Mouse (Mus musculus) limb, embryonic 10.5 days (tissue): ENCODE data around the gene Prune1. TPM values are rescaled to one million over a fixed set of nuclear protein-coding genes. Genes with fewer than 3 reads are reported as not detected.
A peak's percentile ranks its signal among the peaks of the same experiment; 100 is the strongest.
"Not testable (repeated sequence)": the region's sequence is repeated elsewhere in the genome, so short reads cannot be mapped to it uniquely, and the experiment has no call there.

ENCODE experiments used
- DNase-seq: peaks from one replicate; pipeline ENCODE4 v3.0.0-alpha.2; 2017; ENCODE audit warnings: low spot score
- H3K27ac ChIP-seq: fragments of 300-500 bp; sonication (generic); 2 replicates; pipeline ENCODE4 v1.5.1; 2016; ENCODE audit warnings: mild to moderate bottlenecking
- H3K27me3 ChIP-seq: fragments of 300-500 bp; sonication (generic); 2 replicates; pipeline ENCODE4 v1.6.1; 2016; ENCODE audit warnings: low read depth, mild to moderate bottlenecking; ENCODE audit not compliant: poor library complexity, severe bottlenecking
- H3K36me3 ChIP-seq: fragments of 300-500 bp; sonication (generic); 2 replicates; pipeline ENCODE4 v1.6.1; 2016; ENCODE audit warnings: mild to moderate bottlenecking, moderate library complexity
- H3K4me1 ChIP-seq: fragments of 300-500 bp; sonication (generic); 2 replicates; pipeline ENCODE4 v1.6.1; 2016
- H3K4me3 ChIP-seq: fragments of 300-500 bp; sonication (generic); 2 replicates; pipeline ENCODE4 v1.5.1; 2016; ENCODE audit warnings: mild to moderate bottlenecking, moderate library complexity
- H3K9me3 ChIP-seq: fragments of 300-500 bp; sonication (generic); replicated peaks from 2 replicates; pipeline ENCODE4 v1.6.1; 2016; ENCODE audit warnings: mild to moderate bottlenecking
- WGBS: fragments of 180-500 bp; shearing (Covaris S2); methylation state at CpG from one replicate; pipeline ENCODE4 v1.1.7; 2016; 5-methylcytosine and 5-hydroxymethylcytosine counted together
- polyA plus RNA-seq: library from polyadenylated mRNA; unstranded; fragments of >200 nt; fragmentation: Nextera tagmentation; extraction: Ambion mirVana; gene quantifications from 2 replicates; pipeline ENCODE4 v1.2.1, GENCODE M21; 2016

The Prune1 gene
- polyA plus RNA-seq, 1 experiment from 2014 or later: 30.5 TPM

GRCm38 (mm10) chr3:95228148-95228893, 53.6 kb downstream of the Prune1 start, which contains the start of gene Cdc42se1:
TSS of gene Cdc42se1 (plus strand) at chr3:95228732.
- DNase-seq: peak; percentile 87
- H3K27me3 ChIP-seq: no peaks in the 10 kb centered on the region
- no peaks in the 10 kb centered on the region for H3K9me3 ChIP-seq
- peak within 1 kb of the TSS; percentile 96 for H3K27ac ChIP-seq
- WGBS: under 1% methylated on average over 64 of the region's 64 CpGs
- H3K36me3 ChIP-seq: peaks cover 56% of the 10 kb centered on the region
- H3K4me3 ChIP-seq: peak within 1 kb of the TSS; percentile 96
- H3K4me1 ChIP-seq: peaks cover 47% of the 10 kb centered on the region

- Histone ChIP-seq H3K36me3 (peaks cover 56% of the 10 kb centered on the region), H3K4me1 (peaks cover 47% of the 10 kb centered on the region), H3K4me3 (peak overlapping the region; percentile 96), H3K27me3 (no peaks in the 10 kb centered on the region), H3K9me3 (no peaks in the 10 kb centered on the region), H3K27ac (peak overlapping the region; percentile 96)
- no peak for DNase-seq
- WGBS: 39% methylated on average over 1 of the region's 1 CpGs
Observed at GRCm38 (mm10) chr3:95227214-95227613, 54.7 kb downstream of the Prune1 start.

- H3K4me1 ChIP-seq: peaks cover 26% of the 10 kb centered on the region
- no peak overlapping the region for H3K4me3 ChIP-seq
- H3K9me3 ChIP-seq: no peaks in the 10 kb centered on the region
- no peak overlapping the region; the same call in 1 of the 2 replicates for H3K27ac ChIP-seq
- no peaks in the 10 kb centered on the region for H3K27me3 ChIP-seq
- H3K36me3 ChIP-seq: peaks cover 66% of the 10 kb centered on the region
- WGBS: 39% methylated on average over 6 of the region's 6 CpGs
- DNase-seq: peak; percentile 56
Observed at GRCm38 (mm10) chr3:95224295-95224694, 57.6 kb downstream of the Prune1 start.

GRCm38 (mm10) chr3:95223041-95223440, 58.8 kb downstream of the Prune1 start:
- no peak for DNase-seq

GRCm38 (mm10) chr3:95218466-95219137, 63.3 kb downstream of the Prune1 start:
- H3K27me3 ChIP-seq: no peaks in the 10 kb centered on the region
- peak overlapping the region; percentile 87 for H3K4me3 ChIP-seq
- H3K9me3 ChIP-seq: no peaks in the 10 kb centered on the region
- WGBS: 75% methylated on average over 6 of the region's 6 CpGs
- H3K4me1 ChIP-seq: peaks cover 15% of the 10 kb centered on the region; the same call in 1 of the 2 replicates
- peaks cover 78% of the 10 kb centered on the region for H3K36me3 ChIP-seq
- peak overlapping the region; percentile 100 for H3K27ac ChIP-seq
- no peak for DNase-seq

More at GRCm38 (mm10) chr3:95223041-95223440, 58.8 kb downstream of the Prune1 start:
- H3K9me3 ChIP-seq: no peaks in the 10 kb centered on the region
- H3K4me1 ChIP-seq: peaks cover 23% of the 10 kb centered on the region
- H3K36me3 ChIP-seq: peaks cover 77% of the 10 kb centered on the region
- WGBS: 100% methylated on average over 2 of the region's 2 CpGs
- H3K27ac ChIP-seq: no peak overlapping the region
- H3K27me3 ChIP-seq: no peaks in the 10 kb centered on the region
- H3K4me3 ChIP-seq: no peak overlapping the region

GRCm38 (mm10) chr3:95217255-95218134, 64.4 kb downstream of the Prune1 start, which contains the start of gene Gabpb2:
TSS of gene Gabpb2 (minus strand) at chr3:95217916.
- Histone ChIP-seq H3K36me3 (peaks cover 74% of the 10 kb centered on the region), H3K27me3 (no peaks in the 10 kb centered on the region), H3K4me1 (peaks cover 15% of the 10 kb centered on the region; the same call in 1 of the 2 replicates), H3K9me3 (no peaks in the 10 kb centered on the region), H3K27ac (peak within 1 kb of the TSS; percentile 100), H3K4me3 (peak within 1 kb of the TSS; percentile 87)
- 0% methylated on average over 56 of the region's 56 CpGs for WGBS
- DNase-seq: peak; percentile 98

- Histone ChIP-seq H3K27ac (peak overlapping the region; percentile 100), H3K4me1 (peaks cover 15% of the 10 kb centered on the region; the same call in 1 of the 2 replicates), H3K36me3 (peaks cover 75% of the 10 kb centered on the region), H3K4me3 (peak overlapping the region; percentile 87), H3K9me3 (no peaks in the 10 kb centered on the region), H3K27me3 (no peaks in the 10 kb centered on the region)
- DNase-seq: no peak
- 30% methylated on average over 4 of the region's 4 CpGs for WGBS
Observed at GRCm38 (mm10) chr3:95216655-95217254, 65.1 kb downstream of the Prune1 start.

- no peak overlapping the region for H3K4me3 ChIP-seq
- H3K9me3 ChIP-seq: no peaks in the 10 kb centered on the region
- peaks cover 15% of the 10 kb centered on the region; the same call in 1 of the 2 replicates for H3K4me1 ChIP-seq
- H3K36me3 ChIP-seq: peaks cover 71% of the 10 kb centered on the region
- no peak overlapping the region for H3K27ac ChIP-seq
- no peak for DNase-seq
- H3K27me3 ChIP-seq: no peaks in the 10 kb centered on the region
- WGBS: 94% methylated on average over 1 of the region's 1 CpGs
Observed at GRCm38 (mm10) chr3:95213609-95213975, 68.3 kb downstream of the Prune1 start.

GRCm38 (mm10) chr3:95212889-95213608, 68.8 kb downstream of the Prune1 start:
- peaks cover 73% of the 10 kb centered on the region for H3K36me3 ChIP-seq

GRCm38 (mm10) chr3:95210585-95210984, 71.3 kb downstream of the Prune1 start:
- Histone ChIP-seq H3K36me3 (peaks cover 87% of the 10 kb centered on the region), H3K4me1 (no peaks in the 10 kb centered on the region), H3K9me3 (no peaks in the 10 kb centered on the region), H3K4me3 (no peak overlapping the region), H3K27ac (no peak overlapping the region), H3K27me3 (no peaks in the 10 kb centered on the region)
- 92% methylated on average over 2 of the region's 2 CpGs for WGBS
- no peak for DNase-seq

More at GRCm38 (mm10) chr3:95212889-95213608, 68.8 kb downstream of the Prune1 start:
- not testable (repeated sequence) for H3K4me3 ChIP-seq, DNase-seq, H3K9me3 ChIP-seq, H3K27ac ChIP-seq, H3K4me1 ChIP-seq, H3K27me3 ChIP-seq
- WGBS: 94% methylated on average over 8 of the region's 10 CpGs

GRCm38 (mm10) chr3:95208286-95208685, 73.6 kb downstream of the Prune1 start:
- H3K27ac ChIP-seq: no peak overlapping the region
- no peaks in the 10 kb centered on the region for H3K9me3 ChIP-seq
- 94% methylated on average over 4 of the region's 4 CpGs for WGBS
- H3K36me3 ChIP-seq: peaks cover 90% of the 10 kb centered on the region
- H3K27me3 ChIP-seq: no peaks in the 10 kb centered on the region
- no peak for DNase-seq
- no peaks in the 10 kb centered on the region for H3K4me1 ChIP-seq
- H3K4me3 ChIP-seq: no peak overlapping the region
